Mouse (Mus musculus): ENCODE measurements around the gene Tenm4. TPM values are rescaled to one million over a fixed set of nuclear protein-coding genes. Genes with fewer than 3 reads are reported as not detected.
A peak's percentile ranks its signal among the peaks of the same experiment; 100 is the strongest.

The Tenm4 gene
- polyA plus RNA-seq, 1 experiment from 2014 or later, result 9.1 TPM

- Histone ChIP-seq H3K4me1 (ENCODE audit: control insufficient read depth, insufficient read depth, low read length) (no peaks in the 10 kb centered on the region), H3K4me3 (ENCODE audit: low read length) (no peak overlapping the region), H3K9ac (ENCODE audit: low read length) (no peak overlapping the region), H3K36me3 (ENCODE audit: control insufficient read depth, insufficient read depth) (no peaks in the 10 kb centered on the region), H3K27me3 (ENCODE audit: control insufficient read depth, insufficient read depth, low read length) (no peaks in the 10 kb centered on the region), H3K9me3 (replicated peaks; ENCODE audit: control insufficient read depth, low read length) (no peaks in the 10 kb centered on the region), H3K27ac (ENCODE audit: low read length) (no peak overlapping the region), H3K4me2 (ENCODE audit: low read depth, low read length) (no peak overlapping the region)
- ATAC-seq (replicated peaks; ENCODE audit: extremely low read depth, insufficient read depth, low FRiP score), result no peak
- WGBS, result 87% methylated on average over 6 of the region's 6 CpGs
Measured at GRCm38 (mm10) chr7:96391797-96392472, 220.9 kb downstream of the Tenm4 start.

GRCm38 (mm10) chr7:96392600-96392999 lies 221.6 kb downstream of the Tenm4 start:
- ATAC-seq (replicated peaks; ENCODE audit: extremely low read depth, insufficient read depth, low FRiP score), result no peak
- H3K4me2 ChIP-seq (ENCODE audit: low read depth, low read length), result no peak overlapping the region
- no peak overlapping the region for H3K4me3 ChIP-seq (ENCODE audit: low read length)
- 81% methylated on average over 2 of the region's 2 CpGs for WGBS
- H3K9me3 ChIP-seq (replicated peaks; ENCODE audit: control insufficient read depth, low read length), result no peaks in the 10 kb centered on the region
- no peaks in the 10 kb centered on the region for H3K36me3 ChIP-seq (ENCODE audit: control insufficient read depth, insufficient read depth)
- no peaks in the 10 kb centered on the region for H3K27me3 ChIP-seq (ENCODE audit: control insufficient read depth, insufficient read depth, low read length)
- H3K4me1 ChIP-seq (ENCODE audit: control insufficient read depth, insufficient read depth, low read length), result no peaks in the 10 kb centered on the region
- H3K27ac ChIP-seq (ENCODE audit: low read length), result no peak overlapping the region
- no peak overlapping the region for H3K9ac ChIP-seq (ENCODE audit: low read length)

- H3K9me3 ChIP-seq (replicated peaks; ENCODE audit: control insufficient read depth, low read length), result no peaks in the 10 kb centered on the region
- H3K36me3 ChIP-seq (ENCODE audit: control insufficient read depth, insufficient read depth), result no peaks in the 10 kb centered on the region
- no peak overlapping the region for H3K4me3 ChIP-seq (ENCODE audit: low read length)
- H3K27me3 ChIP-seq (ENCODE audit: control insufficient read depth, insufficient read depth, low read length), result no peaks in the 10 kb centered on the region
- WGBS, result 84% methylated on average over 1 of the region's 1 CpGs
- no peak overlapping the region for H3K4me2 ChIP-seq (ENCODE audit: low read depth, low read length)
- H3K27ac ChIP-seq (ENCODE audit: low read length), result no peak overlapping the region
- no peak overlapping the region for H3K9ac ChIP-seq (ENCODE audit: low read length)
- peaks cover 3% of the 10 kb centered on the region for H3K4me1 ChIP-seq (ENCODE audit: control insufficient read depth, insufficient read depth, low read length)
- no peak for ATAC-seq (replicated peaks; ENCODE audit: extremely low read depth, insufficient read depth, low FRiP score)
Measured at GRCm38 (mm10) chr7:96397940-96398339, 226.9 kb downstream of the Tenm4 start.

DNA sequence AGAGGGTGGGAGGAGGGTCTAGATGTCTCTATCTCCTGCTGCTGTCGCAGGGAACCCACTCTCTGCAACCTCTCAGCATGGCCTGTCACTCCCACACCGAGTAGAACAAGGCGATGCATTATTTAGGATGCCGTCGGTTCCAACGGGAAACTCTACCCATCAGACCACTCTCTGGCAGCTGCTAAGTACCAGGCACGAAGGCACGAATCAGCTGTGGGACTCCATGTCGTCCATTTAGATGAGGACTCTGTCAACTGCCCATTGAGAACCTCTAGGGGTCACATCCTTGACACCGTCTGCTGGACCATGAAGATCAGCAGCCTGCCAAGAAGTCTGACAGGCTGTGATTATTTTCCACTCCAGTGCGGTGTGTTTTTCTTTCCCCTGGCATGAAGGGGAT lies 229.4 kb downstream of the Tenm4 start:
- 17% methylated on average over 11 of the region's 11 CpGs for WGBS
- H3K9ac ChIP-seq (ENCODE audit: low read length), result no peak overlapping the region
- no peaks in the 10 kb centered on the region; the same call in 1 of the 2 replicates for H3K27me3 ChIP-seq (ENCODE audit: control insufficient read depth, insufficient read depth, low read length)
- ATAC-seq (replicated peaks; ENCODE audit: extremely low read depth, insufficient read depth, low FRiP score), result 0 out of 2 replicates have a peak, but pooled peaks have one; percentile 65
- H3K36me3 ChIP-seq (ENCODE audit: control insufficient read depth, insufficient read depth), result no peaks in the 10 kb centered on the region
- peaks cover 3% of the 10 kb centered on the region for H3K4me1 ChIP-seq (ENCODE audit: control insufficient read depth, insufficient read depth, low read length)
- H3K9me3 ChIP-seq (replicated peaks; ENCODE audit: control insufficient read depth, low read length), result no peaks in the 10 kb centered on the region
- no peak overlapping the region for H3K27ac ChIP-seq (ENCODE audit: low read length)
- H3K4me2 ChIP-seq (ENCODE audit: low read depth, low read length), result no peak overlapping the region
- H3K4me3 ChIP-seq (ENCODE audit: low read length), result no peak overlapping the region

- peaks cover 3% of the 10 kb centered on the region; the same call in 1 of the 2 replicates for H3K27me3 ChIP-seq (ENCODE audit: control insufficient read depth, insufficient read depth, low read length)
- no peaks in the 10 kb centered on the region for H3K36me3 ChIP-seq (ENCODE audit: control insufficient read depth, insufficient read depth)
- H3K27ac ChIP-seq (ENCODE audit: low read length), result no peak overlapping the region
- no peaks in the 10 kb centered on the region for H3K4me1 ChIP-seq (ENCODE audit: control insufficient read depth, insufficient read depth, low read length)
- WGBS, result 65% methylated on average over 8 of the region's 8 CpGs
- no peak overlapping the region for H3K4me3 ChIP-seq (ENCODE audit: low read length)
- H3K9ac ChIP-seq (ENCODE audit: low read length), result no peak overlapping the region
- no peak for ATAC-seq (replicated peaks; ENCODE audit: extremely low read depth, insufficient read depth, low FRiP score)
- no peak overlapping the region for H3K4me2 ChIP-seq (ENCODE audit: low read depth, low read length)
- no peaks in the 10 kb centered on the region for H3K9me3 ChIP-seq (replicated peaks; ENCODE audit: control insufficient read depth, low read length)
Measured at GRCm38 (mm10) chr7:96406630-96407214, 235.7 kb downstream of the Tenm4 start.

- Histone ChIP-seq H3K4me2 (ENCODE audit: low read depth, low read length) (no peak overlapping the region), H3K27ac (ENCODE audit: low read length) (no peak overlapping the region), H3K4me3 (ENCODE audit: low read length) (no peak overlapping the region), H3K36me3 (ENCODE audit: control insufficient read depth, insufficient read depth) (no peaks in the 10 kb centered on the region), H3K4me1 (ENCODE audit: control insufficient read depth, insufficient read depth, low read length) (no peaks in the 10 kb centered on the region), H3K9me3 (replicated peaks; ENCODE audit: control insufficient read depth, low read length) (no peaks in the 10 kb centered on the region), H3K27me3 (ENCODE audit: control insufficient read depth, insufficient read depth, low read length) (peaks cover 3% of the 10 kb centered on the region; the same call in 1 of the 2 replicates), H3K9ac (ENCODE audit: low read length) (no peak overlapping the region)
- WGBS, result 83% methylated on average over 6 of the region's 6 CpGs
- ATAC-seq (replicated peaks; ENCODE audit: extremely low read depth, insufficient read depth, low FRiP score), result no peak
Measured at GRCm38 (mm10) chr7:96408161-96408889, 237.3 kb downstream of the Tenm4 start.

- H3K27me3 ChIP-seq (ENCODE audit: control insufficient read depth, insufficient read depth, low read length), result 0 out of 2 replicates have a peak, but pooled peaks cover 3% of the 10 kb centered on the region
- 71% methylated on average over 11 of the region's 11 CpGs for WGBS
- H3K4me3 ChIP-seq (ENCODE audit: low read length), result no peak overlapping the region
- H3K4me1 ChIP-seq (ENCODE audit: control insufficient read depth, insufficient read depth, low read length), result peaks cover 6% of the 10 kb centered on the region; the same call in 1 of the 2 replicates
- ATAC-seq (replicated peaks; ENCODE audit: extremely low read depth, insufficient read depth, low FRiP score), result no peak
- H3K27ac ChIP-seq (ENCODE audit: low read length), result no peak overlapping the region
- H3K9me3 ChIP-seq (replicated peaks; ENCODE audit: control insufficient read depth, low read length), result no peaks in the 10 kb centered on the region
- H3K4me2 ChIP-seq (ENCODE audit: low read depth, low read length), result no peak overlapping the region
- no peaks in the 10 kb centered on the region for H3K36me3 ChIP-seq (ENCODE audit: control insufficient read depth, insufficient read depth)
- no peak overlapping the region for H3K9ac ChIP-seq (ENCODE audit: low read length)
Measured at GRCm38 (mm10) chr7:96409323-96409880, 238.4 kb downstream of the Tenm4 start.

DNA sequence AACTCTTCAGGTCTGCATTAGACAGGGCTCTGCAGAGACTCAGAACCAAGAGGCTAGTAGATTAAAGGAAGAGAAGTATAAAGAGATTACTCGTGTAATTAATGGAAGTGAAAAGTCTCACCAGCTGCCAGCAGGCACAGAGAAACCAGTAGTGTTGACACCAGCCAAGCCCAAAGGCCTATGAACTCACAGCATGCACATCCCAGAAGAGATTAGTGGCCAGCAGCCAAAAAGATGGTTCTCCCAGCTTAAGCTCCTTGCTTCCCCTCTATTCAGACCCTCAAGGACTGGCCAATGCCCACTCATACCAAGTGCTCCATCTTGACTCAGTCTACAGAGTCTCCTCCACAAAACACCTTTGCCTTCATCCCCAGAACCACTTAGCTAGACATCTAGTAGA lies 242.8 kb downstream of the Tenm4 start:
- H3K27me3 ChIP-seq (ENCODE audit: control insufficient read depth, insufficient read depth, low read length), result peaks cover 13% of the 10 kb centered on the region; the same call in 1 of the 2 replicates
- peak overlapping the region; percentile 45 for H3K27ac ChIP-seq (ENCODE audit: low read length)
- H3K9me3 ChIP-seq (replicated peaks; ENCODE audit: control insufficient read depth, low read length), result no peaks in the 10 kb centered on the region
- no peak overlapping the region for H3K4me2 ChIP-seq (ENCODE audit: low read depth, low read length)
- no peak overlapping the region for H3K4me3 ChIP-seq (ENCODE audit: low read length)
- H3K36me3 ChIP-seq (ENCODE audit: control insufficient read depth, insufficient read depth), result no peaks in the 10 kb centered on the region
- 41% methylated on average over 1 of the region's 1 CpGs for WGBS
- no peak for ATAC-seq (replicated peaks; ENCODE audit: extremely low read depth, insufficient read depth, low FRiP score)
- H3K4me1 ChIP-seq (ENCODE audit: control insufficient read depth, insufficient read depth, low read length), result peaks cover 6% of the 10 kb centered on the region; the same call in 1 of the 2 replicates
- H3K9ac ChIP-seq (ENCODE audit: low read length), result no peak overlapping the region
